Mouse (Mus musculus): Measurements from ENCODE around the gene Pold4.

Pold4 gene

DNA sequence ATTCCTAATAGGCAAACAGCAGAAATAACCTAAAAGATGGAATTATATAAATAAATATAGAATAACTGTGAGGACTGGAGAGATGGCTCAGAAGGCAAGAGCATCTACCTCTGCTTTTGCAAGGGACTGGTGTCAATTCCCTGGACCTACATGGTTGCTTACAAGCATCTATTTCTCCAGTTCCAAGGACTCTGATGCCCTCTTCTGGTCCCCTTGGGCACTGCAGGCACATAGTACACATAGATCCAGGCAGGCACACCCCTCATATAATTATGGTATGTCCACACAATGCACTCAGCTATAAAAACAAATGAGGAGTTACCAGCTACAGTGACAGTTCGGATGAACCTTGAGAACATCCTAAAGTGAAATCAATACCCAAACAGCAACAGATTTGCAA, 47.8 kb downstream of the Pold4 start:
- DNase-seq, result no peak

DNA sequence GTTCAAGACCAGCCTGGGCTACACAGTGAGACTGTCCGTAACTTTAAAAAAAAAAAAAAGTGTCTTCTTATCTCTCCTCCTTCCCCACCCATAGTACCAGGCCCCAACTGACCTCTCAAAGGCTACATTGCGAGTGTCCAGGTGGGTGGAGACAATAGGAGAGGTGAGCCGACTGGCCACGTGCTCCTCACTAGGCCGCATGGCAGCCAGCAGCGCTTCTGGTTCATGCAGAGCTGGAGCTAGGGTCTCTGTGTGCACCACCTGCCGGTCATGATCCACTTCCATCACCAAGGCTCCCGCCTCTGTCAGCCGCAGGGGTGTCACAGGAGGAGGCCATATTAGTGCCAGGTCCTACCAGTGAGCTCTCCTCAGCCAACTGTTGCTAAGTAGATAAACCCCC, 48.7 kb downstream of the Pold4 start:
- DNase-seq, result no peak

DNA sequence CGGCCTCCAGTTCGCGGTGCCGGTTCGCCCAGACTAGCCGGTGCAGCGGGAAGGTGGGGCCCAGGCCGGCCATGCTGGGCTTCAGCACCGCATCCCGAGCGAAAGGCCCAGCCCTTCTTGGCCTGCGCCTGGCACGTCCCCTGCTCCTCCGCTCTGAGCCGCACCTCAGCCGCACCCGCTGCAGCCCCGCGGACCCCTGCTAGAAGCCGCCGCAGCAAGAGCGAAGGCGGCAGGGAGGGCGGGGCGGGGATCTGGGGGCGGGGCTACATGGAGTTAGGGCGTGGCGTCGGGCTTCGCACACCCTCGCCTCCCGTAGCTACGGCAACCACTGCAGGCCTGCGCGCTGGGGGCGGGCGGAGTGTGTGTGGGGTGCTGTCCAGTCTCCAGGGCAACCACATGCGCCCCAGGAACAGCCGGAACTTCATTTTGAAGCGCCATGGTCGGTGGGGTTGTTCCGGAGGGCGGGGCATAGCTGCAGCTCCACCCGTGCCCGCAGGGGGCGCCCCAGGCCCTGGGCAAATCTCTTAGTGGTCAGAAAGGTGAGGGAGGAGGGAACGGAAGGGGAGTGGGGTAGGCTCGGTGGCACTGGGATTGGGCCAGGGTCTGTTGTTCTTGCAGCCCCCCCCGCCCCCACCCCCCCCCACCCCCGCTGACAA, 51.3 kb downstream of the Pold4 start, which contains the start of gene Ankrd13d:
TSS of gene Ankrd13d (minus strand) at position 240 of the 656 bp plus-strand sequence.
- DNase-seq, result peak; percentile 85
